Mouse (Mus musculus): ENCODE measurements around the gene Rhox13.

Gene Rhox13

GRCm38 (mm10) chrX:38120982-38121381 lies at the start of gene Rhox13:
Gene Rhox13 (plus strand): TSS chrX:38121219.
- POLR2A ChIA-PET = no interaction called here
- CTCF ChIA-PET = no interaction called here

GRCm38 (mm10) chrX:38084226-38084625 lies 36.8 kb upstream of the Rhox13 start:
- CTCF ChIA-PET = interaction anchor here (0.6 to 1.7 kb wide), 23 partner anchors 10 to 292 kb away, joined by 3 to 10 read pairs (median 3); partner anchors contain the start of genes Rhox10 (in 1 of the 4) and Zbtb33 (in 1 of the 4)

GRCm38 (mm10) chrX:38085041-38085440 lies 36.0 kb upstream of the Rhox13 start, which contains the start of gene Rhox11:
Gene Rhox11 (minus strand): TSS chrX:38085141.
- POLR2A ChIA-PET = no interaction called here
- CTCF ChIA-PET = interaction anchor here in 2 of 4 experiments (0.6 to 1.7 kb wide), 5 partner anchors 15 to 164 kb away, joined by 3 to 7 read pairs (median 4); no protein-coding TSS in a partner anchor

More at GRCm38 (mm10) chrX:38084226-38084625, 36.8 kb upstream of the Rhox13 start:
- POLR2A ChIA-PET = interaction anchor here in 1 of 4 experiments (0.6 kb wide), 1 partner anchor 314 kb away, joined by 5 read pairs; no protein-coding TSS in a partner anchor

- ChIA-PET CTCF (no interaction called here), POLR2A (no interaction called here)
These were observed 10.2 kb upstream of the Rhox13 start, which contains the start of gene Rhox12 for GRCm38 (mm10) chrX:38110807-38111206. Gene Rhox12 (minus strand): TSS chrX:38110907.

- POLR2A ChIA-PET = no interaction called here
- CTCF ChIA-PET = no interaction called here
These were observed 459 bp downstream of the Rhox13 start for GRCm38 (mm10) chrX:38121478-38121877.

- POLR2A ChIA-PET = no interaction called here
- CTCF ChIA-PET = interaction anchor here in 2 of 4 experiments (0.6 to 0.9 kb wide), 2 partner anchors 47 to 54 kb away, joined by 4 read pairs; no protein-coding TSS in a partner anchor
These were observed 38.1 kb downstream of the Rhox13 start for GRCm38 (mm10) chrX:38159097-38159496.

DNA sequence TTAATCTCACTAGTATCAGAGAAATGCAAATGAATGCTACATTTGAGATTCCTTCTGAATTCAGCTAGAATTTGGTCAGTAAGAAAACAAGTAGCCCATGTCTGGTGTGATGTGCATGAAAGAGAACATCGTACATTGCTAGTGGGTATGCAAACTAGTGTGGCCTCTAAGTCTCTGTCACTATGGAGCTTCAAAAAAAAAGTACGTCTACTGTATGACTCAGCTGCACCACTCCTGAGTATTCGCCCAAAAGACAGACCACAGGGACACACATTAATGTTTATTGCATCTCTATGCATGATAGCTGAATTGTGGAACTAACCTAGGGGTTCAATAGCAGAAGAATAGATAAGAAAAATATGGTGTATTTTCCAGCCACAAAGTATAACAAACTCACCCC lies 44.3 kb downstream of the Rhox13 start:
- ChIA-PET CTCF (interaction anchor here in 1 of 4 experiments (2.0 kb wide), 1 partner anchor 80 kb away, joined by 7 read pairs; the partner anchor contains the start of gene Rhox11), POLR2A (no interaction called here)

GRCm38 (mm10) chrX:38166064-38166463 lies 45.0 kb downstream of the Rhox13 start:
- ChIA-PET POLR2A (interaction anchor here in 1 of 4 experiments (0.6 kb wide), 1 partner anchor 412 kb away, joined by 3 read pairs; no protein-coding TSS in a partner anchor), CTCF (interaction anchor here in 1 of 4 experiments (1.0 to 2.0 kb wide), 2 partner anchors 81 to 82 kb away, joined by 3 to 7 read pairs; partner anchors contain the start of gene Rhox11)

DNA sequence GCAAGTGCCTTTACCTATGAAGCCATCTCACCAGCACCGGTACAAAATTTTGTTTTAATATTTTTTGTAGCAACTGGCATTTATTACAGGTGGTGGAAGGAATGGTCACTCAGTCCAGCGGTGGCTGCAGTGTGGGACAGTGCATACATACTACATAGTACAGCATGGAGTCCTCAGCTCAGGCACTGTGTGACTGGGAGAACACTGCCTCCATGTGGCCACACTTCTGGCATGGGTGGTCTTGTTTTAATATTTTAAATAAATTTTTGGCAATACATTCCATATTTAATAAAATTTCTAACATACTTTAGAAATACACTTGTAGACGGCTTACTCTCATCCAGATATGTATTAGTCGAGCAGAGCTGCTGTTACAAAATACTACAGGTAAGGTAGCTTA lies 45.6 kb downstream of the Rhox13 start:
- POLR2A ChIA-PET = no interaction called here
- CTCF ChIA-PET = interaction anchor here in 1 of 4 experiments (1.0 to 2.0 kb wide), 2 partner anchors 82 to 83 kb away, joined by 3 to 7 read pairs; partner anchors contain the start of gene Rhox11

All from embryonic stem cell, embryonic (primary cell).